Mouse (Mus musculus): ENCODE data around the gene Galnt14. TPM values are rescaled to one million over a fixed set of nuclear protein-coding genes. Genes with fewer than 3 reads are reported as not detected.

Gene Galnt14
- polyA plus RNA-seq, 1 experiment from 2014 or later, result 0.75 TPM

DNA sequence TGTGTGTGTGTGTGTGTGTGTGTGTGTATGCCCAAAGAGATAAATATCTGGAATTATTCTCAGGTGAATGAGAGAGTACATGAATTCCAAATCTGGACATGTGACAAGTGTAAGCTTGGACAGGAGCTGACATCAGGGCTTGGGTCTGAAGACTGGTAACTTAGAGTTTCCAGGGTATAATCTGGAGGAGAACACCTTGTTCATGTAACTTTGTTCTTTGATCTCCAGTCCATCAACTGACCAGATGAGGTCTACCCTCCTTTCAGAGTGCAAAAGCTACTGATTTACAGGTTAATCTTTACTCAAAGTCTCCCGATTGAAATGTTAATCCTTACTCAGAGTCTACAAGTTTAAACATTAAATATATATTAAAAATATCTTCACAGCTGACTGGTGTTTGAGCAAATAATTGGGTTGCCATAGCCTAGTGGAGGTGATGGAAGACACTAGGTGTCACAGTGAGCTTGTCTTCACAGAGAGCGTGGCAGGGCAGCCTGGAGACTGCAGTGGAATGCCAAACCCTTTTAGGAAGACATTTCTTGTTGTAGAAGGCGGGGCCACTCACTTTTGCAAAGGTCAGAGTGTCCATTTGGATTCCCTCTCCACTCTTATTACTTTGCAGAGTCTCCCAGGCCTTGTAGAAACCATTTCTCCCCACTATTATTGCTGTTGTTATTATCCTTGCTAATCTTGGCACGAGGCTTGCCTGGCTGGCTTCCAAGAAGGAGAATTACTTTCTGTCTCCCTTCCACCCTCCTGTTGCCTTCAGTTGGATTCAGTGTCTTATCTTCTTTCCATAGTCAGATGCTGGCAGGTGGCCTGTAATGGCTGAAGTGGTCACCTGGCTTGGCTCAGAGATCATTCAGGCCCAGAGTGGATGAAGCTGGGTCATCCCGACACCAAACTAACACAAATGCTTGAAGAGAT, 107.4 kb downstream of the Galnt14 start:
- Histone ChIP-seq H3K4me2 (ENCODE audit: low read depth, low read length) (no peak overlapping the region), H3K27me3 (ENCODE audit: control insufficient read depth, insufficient read depth, low read length) (no peaks in the 10 kb centered on the region), H3K4me1 (ENCODE audit: control insufficient read depth, insufficient read depth, low read length) (0 out of 2 replicates have a peak, but pooled peaks cover 2% of the 10 kb centered on the region), H3K9me3 (replicated peaks; ENCODE audit: control insufficient read depth, low read length) (no peaks in the 10 kb centered on the region), H3K36me3 (ENCODE audit: control insufficient read depth, insufficient read depth) (no peaks in the 10 kb centered on the region), H3K4me3 (ENCODE audit: low read length) (no peak overlapping the region), H3K27ac (ENCODE audit: low read length) (no peak overlapping the region), H3K9ac (ENCODE audit: low read length) (no peak overlapping the region)
- no peak for ATAC-seq (replicated peaks; ENCODE audit: extremely low read depth, insufficient read depth, low FRiP score)
- WGBS, result 51% methylated on average over 5 of the region's 5 CpGs

- Histone ChIP-seq H3K27ac (ENCODE audit: low read length) (no peak overlapping the region), H3K36me3 (ENCODE audit: control insufficient read depth, insufficient read depth) (no peaks in the 10 kb centered on the region), H3K4me2 (ENCODE audit: low read depth, low read length) (no peak overlapping the region), H3K4me1 (ENCODE audit: control insufficient read depth, insufficient read depth, low read length) (0 out of 2 replicates have a peak, but pooled peaks cover 2% of the 10 kb centered on the region), H3K9ac (ENCODE audit: low read length) (no peak overlapping the region), H3K27me3 (ENCODE audit: control insufficient read depth, insufficient read depth, low read length) (no peaks in the 10 kb centered on the region), H3K4me3 (ENCODE audit: low read length) (no peak overlapping the region), H3K9me3 (replicated peaks; ENCODE audit: control insufficient read depth, low read length) (no peaks in the 10 kb centered on the region)
- ATAC-seq (replicated peaks; ENCODE audit: extremely low read depth, insufficient read depth, low FRiP score), result no peak
- 70% methylated on average over 6 of the region's 6 CpGs for WGBS
These were observed 110.3 kb downstream of the Galnt14 start for GRCm38 (mm10) chr17:73599923-73600322.

- H3K9me3 ChIP-seq (replicated peaks; ENCODE audit: control insufficient read depth, low read length), result no peaks in the 10 kb centered on the region
- no peak overlapping the region for H3K9ac ChIP-seq (ENCODE audit: low read length)
- no peak overlapping the region for H3K4me3 ChIP-seq (ENCODE audit: low read length)
- ATAC-seq (replicated peaks; ENCODE audit: extremely low read depth, insufficient read depth, low FRiP score), result no peak
- no peaks in the 10 kb centered on the region for H3K36me3 ChIP-seq (ENCODE audit: control insufficient read depth, insufficient read depth)
- no peaks in the 10 kb centered on the region for H3K27me3 ChIP-seq (ENCODE audit: control insufficient read depth, insufficient read depth, low read length)
- no peaks in the 10 kb centered on the region for H3K4me1 ChIP-seq (ENCODE audit: control insufficient read depth, insufficient read depth, low read length)
- WGBS, result 60% methylated on average over 2 of the region's 2 CpGs
- H3K4me2 ChIP-seq (ENCODE audit: low read depth, low read length), result no peak overlapping the region
- no peak overlapping the region for H3K27ac ChIP-seq (ENCODE audit: low read length)
These were observed 118.2 kb downstream of the Galnt14 start for GRCm38 (mm10) chr17:73592081-73592480.

GRCm38 (mm10) chr17:73587573-73587972, 122.7 kb downstream of the Galnt14 start:
- Histone ChIP-seq H3K4me1 (ENCODE audit: control insufficient read depth, insufficient read depth, low read length) (no peaks in the 10 kb centered on the region), H3K27me3 (ENCODE audit: control insufficient read depth, insufficient read depth, low read length) (no peaks in the 10 kb centered on the region), H3K9ac (ENCODE audit: low read length) (no peak overlapping the region), H3K9me3 (replicated peaks; ENCODE audit: control insufficient read depth, low read length) (no peaks in the 10 kb centered on the region), H3K4me2 (ENCODE audit: low read depth, low read length) (no peak overlapping the region), H3K27ac (ENCODE audit: low read length) (no peak overlapping the region), H3K36me3 (ENCODE audit: control insufficient read depth, insufficient read depth) (no peaks in the 10 kb centered on the region), H3K4me3 (ENCODE audit: low read length) (no peak overlapping the region)
- ATAC-seq (replicated peaks; ENCODE audit: extremely low read depth, insufficient read depth, low FRiP score), result no peak
- 78% methylated on average over 6 of the region's 6 CpGs for WGBS

DNA sequence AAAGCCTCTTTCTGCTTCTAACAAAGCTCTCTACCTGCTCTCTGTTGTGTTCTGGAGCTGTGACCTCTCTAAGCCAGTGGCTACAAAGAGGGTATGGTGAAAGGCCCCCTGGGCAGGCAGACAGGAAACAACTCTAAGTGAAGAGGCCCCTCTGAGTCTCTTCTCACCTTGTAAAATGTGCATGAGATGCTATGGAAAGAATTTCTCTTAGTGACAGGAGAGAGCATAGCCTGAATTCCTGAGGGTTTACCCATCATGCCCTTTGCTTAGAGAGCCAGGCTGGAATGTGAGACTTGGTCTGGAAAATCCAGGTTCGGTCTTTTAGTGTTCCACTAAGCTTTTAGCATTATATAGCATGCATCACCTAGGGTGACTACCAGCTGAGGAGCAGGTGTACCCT, 136.1 kb downstream of the Galnt14 start:
- Histone ChIP-seq H3K4me2 (ENCODE audit: low read depth, low read length) (no peak overlapping the region), H3K36me3 (ENCODE audit: control insufficient read depth, insufficient read depth) (no peaks in the 10 kb centered on the region), H3K27ac (ENCODE audit: low read length) (no peak overlapping the region), H3K4me3 (ENCODE audit: low read length) (no peak overlapping the region), H3K27me3 (ENCODE audit: control insufficient read depth, insufficient read depth, low read length) (no peaks in the 10 kb centered on the region), H3K9ac (ENCODE audit: low read length) (no peak overlapping the region), H3K4me1 (ENCODE audit: control insufficient read depth, insufficient read depth, low read length) (peaks cover 7% of the 10 kb centered on the region), H3K9me3 (replicated peaks; ENCODE audit: control insufficient read depth, low read length) (no peaks in the 10 kb centered on the region)
- ATAC-seq (replicated peaks; ENCODE audit: extremely low read depth, insufficient read depth, low FRiP score), result no peak
- 12% methylated on average over 1 of the region's 1 CpGs for WGBS

- H3K4me3 ChIP-seq (ENCODE audit: low read length), result no peak overlapping the region
- no peaks in the 10 kb centered on the region for H3K36me3 ChIP-seq (ENCODE audit: control insufficient read depth, insufficient read depth)
- no peak overlapping the region for H3K4me2 ChIP-seq (ENCODE audit: low read depth, low read length)
- H3K27ac ChIP-seq (ENCODE audit: low read length), result no peak overlapping the region
- no peak for ATAC-seq (replicated peaks; ENCODE audit: extremely low read depth, insufficient read depth, low FRiP score)
- WGBS, result 64% methylated on average over 5 of the region's 5 CpGs
- H3K27me3 ChIP-seq (ENCODE audit: control insufficient read depth, insufficient read depth, low read length), result no peaks in the 10 kb centered on the region
- no peak overlapping the region for H3K9ac ChIP-seq (ENCODE audit: low read length)
- H3K4me1 ChIP-seq (ENCODE audit: control insufficient read depth, insufficient read depth, low read length), result peaks cover 7% of the 10 kb centered on the region
- no peaks in the 10 kb centered on the region for H3K9me3 ChIP-seq (replicated peaks; ENCODE audit: control insufficient read depth, low read length)
These were observed 137.4 kb downstream of the Galnt14 start for GRCm38 (mm10) chr17:73572881-73573280.

- Histone ChIP-seq H3K9me3 (replicated peaks; ENCODE audit: control insufficient read depth, low read length) (no peaks in the 10 kb centered on the region), H3K4me1 (ENCODE audit: control insufficient read depth, insufficient read depth, low read length) (peaks cover 7% of the 10 kb centered on the region), H3K27me3 (ENCODE audit: control insufficient read depth, insufficient read depth, low read length) (no peaks in the 10 kb centered on the region), H3K4me3 (ENCODE audit: low read length) (no peak overlapping the region), H3K9ac (ENCODE audit: low read length) (no peak overlapping the region), H3K36me3 (ENCODE audit: control insufficient read depth, insufficient read depth) (no peaks in the 10 kb centered on the region), H3K4me2 (ENCODE audit: low read depth, low read length) (no peak overlapping the region), H3K27ac (ENCODE audit: low read length) (no peak overlapping the region)
- WGBS, result 74% methylated on average over 5 of the region's 5 CpGs
- no peak for ATAC-seq (replicated peaks; ENCODE audit: extremely low read depth, insufficient read depth, low FRiP score)
These were observed 137.8 kb downstream of the Galnt14 start for GRCm38 (mm10) chr17:73572440-73572839.

GRCm38 (mm10) chr17:73571961-73572360, 138.3 kb downstream of the Galnt14 start:
- H3K9ac ChIP-seq (ENCODE audit: low read length), result no peak overlapping the region
- peaks cover 7% of the 10 kb centered on the region for H3K4me1 ChIP-seq (ENCODE audit: control insufficient read depth, insufficient read depth, low read length)
- 63% methylated on average over 4 of the region's 4 CpGs for WGBS

GRCm38 (mm10) chr17:73568204-73568603, 142.0 kb downstream of the Galnt14 start:
- no peak overlapping the region for H3K9ac ChIP-seq (ENCODE audit: low read length)
- H3K27me3 ChIP-seq (ENCODE audit: control insufficient read depth, insufficient read depth, low read length), result no peaks in the 10 kb centered on the region
- no peak for ATAC-seq (replicated peaks; ENCODE audit: extremely low read depth, insufficient read depth, low FRiP score)
- 54% methylated on average over 9 of the region's 9 CpGs for WGBS
- H3K4me3 ChIP-seq (ENCODE audit: low read length), result no peak overlapping the region
- H3K27ac ChIP-seq (ENCODE audit: low read length), result no peak overlapping the region
- no peaks in the 10 kb centered on the region for H3K9me3 ChIP-seq (replicated peaks; ENCODE audit: control insufficient read depth, low read length)
- H3K36me3 ChIP-seq (ENCODE audit: control insufficient read depth, insufficient read depth), result no peaks in the 10 kb centered on the region
- no peak overlapping the region for H3K4me2 ChIP-seq (ENCODE audit: low read depth, low read length)
- H3K4me1 ChIP-seq (ENCODE audit: control insufficient read depth, insufficient read depth, low read length), result no peaks in the 10 kb centered on the region

More at GRCm38 (mm10) chr17:73571961-73572360, 138.3 kb downstream of the Galnt14 start:
- H3K4me3 ChIP-seq (ENCODE audit: low read length), result no peak overlapping the region
- no peak for ATAC-seq (replicated peaks; ENCODE audit: extremely low read depth, insufficient read depth, low FRiP score)
- H3K27me3 ChIP-seq (ENCODE audit: control insufficient read depth, insufficient read depth, low read length), result no peaks in the 10 kb centered on the region
- H3K9me3 ChIP-seq (replicated peaks; ENCODE audit: control insufficient read depth, low read length), result no peaks in the 10 kb centered on the region
- H3K27ac ChIP-seq (ENCODE audit: low read length), result no peak overlapping the region
- no peaks in the 10 kb centered on the region for H3K36me3 ChIP-seq (ENCODE audit: control insufficient read depth, insufficient read depth)
- H3K4me2 ChIP-seq (ENCODE audit: low read depth, low read length), result no peak overlapping the region
